Comparison of ENCODE assay signal across 18 mouse cellular contexts in the genomic region with DNA sequence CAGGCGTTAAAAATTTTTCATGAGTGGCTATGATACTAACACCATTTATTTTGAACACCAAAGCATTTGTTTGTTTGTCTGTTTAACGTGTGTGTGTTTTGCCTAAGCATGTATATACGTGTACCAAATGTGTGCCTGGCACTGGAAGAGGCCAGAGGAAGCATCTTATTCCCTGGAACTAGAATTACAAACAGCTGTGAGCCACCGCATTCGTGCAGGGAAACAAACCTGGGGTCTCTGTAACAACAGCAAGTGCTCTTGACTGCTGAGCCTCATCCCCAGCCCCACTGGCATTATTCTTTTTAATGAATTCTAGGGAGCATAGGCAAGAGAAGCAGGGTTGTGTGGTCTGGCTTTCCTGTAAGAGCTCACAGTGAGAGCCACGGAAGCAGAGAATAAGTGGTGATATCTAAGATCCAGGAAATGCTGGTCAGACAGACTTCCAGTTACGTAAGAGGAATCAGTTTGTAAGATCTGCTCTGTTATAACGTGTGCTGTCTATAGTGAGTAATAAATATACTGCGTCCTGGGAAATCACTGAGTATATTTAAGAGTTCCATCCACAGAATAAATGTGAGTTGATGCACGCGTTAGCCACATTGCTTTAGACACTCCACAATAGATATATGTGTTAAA.
DNase-seq lines count a peak whose midpoint lies in the region; ATAC-seq lines count a peak whose summit lies in the region.
"Had no signal": no experiment of that assay in that cellular context is flagged by ENCODE, and none has a peak within 500 bp of the region (broad histone marks: within the 10 kb centered on the region; RNA-seq: fewer than 3 reads in every experiment).

No protein-coding gene starts in this region.

- H3K9me3 ChIP-seq in heart, embryonic 15.5 days (replicated peaks) = no peaks in the 10 kb centered on the region
- H3K9me3 ChIP-seq in neural tube, embryonic 13.5 days = no peaks in the 10 kb centered on the region
- H3K9me3 ChIP-seq in neural tube, embryonic 15.5 days (replicated peaks) = no peaks in the 10 kb centered on the region
- H3K9me3 ChIP-seq in liver, embryonic 12.5 days (replicated peaks) = no peaks in the 10 kb centered on the region
- H3K9me3 ChIP-seq: forebrain, embryonic 13.5 days; stomach, embryonic 15.5 days had no signal

- no peaks in the 10 kb centered on the region for H3K27me3 ChIP-seq in heart, embryonic 15.5 days
- no peaks in the 10 kb centered on the region for H3K27me3 ChIP-seq in neural tube, embryonic 13.5 days
- no peaks in the 10 kb centered on the region for H3K27me3 ChIP-seq in neural tube, embryonic 15.5 days (replicated peaks)
- no peaks in the 10 kb centered on the region for H3K27me3 ChIP-seq in liver, embryonic 12.5 days (replicated peaks)
- H3K27me3 ChIP-seq: CH12.LX; forebrain, embryonic 13.5 days; Patski; stomach, embryonic 15.5 days had no signal

- H3K4me2 ChIP-seq in heart, embryonic 15.5 days = no peak overlapping the region
- H3K4me2 ChIP-seq in neural tube, embryonic 13.5 days = no peak overlapping the region
- no peak overlapping the region for H3K4me2 ChIP-seq in neural tube, embryonic 15.5 days
- H3K4me2 ChIP-seq in liver, embryonic 12.5 days = peak overlapping the region; percentile 51
- H3K4me2 ChIP-seq: forebrain, embryonic 13.5 days; stomach, embryonic 15.5 days had no signal

- H3K4me1 ChIP-seq in heart, embryonic 15.5 days (replicated peaks) = peaks cover 20% of the 10 kb centered on the region
- H3K4me1 ChIP-seq in neural tube, embryonic 13.5 days (replicated peaks) = peaks cover 20% of the 10 kb centered on the region
- peaks cover 16% of the 10 kb centered on the region for H3K4me1 ChIP-seq in neural tube, embryonic 15.5 days
- peaks cover 92% of the 10 kb centered on the region for H3K4me1 ChIP-seq in liver, embryonic 12.5 days
- H3K4me1 ChIP-seq: stomach, embryonic 15.5 days had no signal

- peak overlapping the region; percentile 33; the same call in 1 of the 2 replicates for H3K27ac ChIP-seq in heart, embryonic 15.5 days
- H3K27ac ChIP-seq in neural tube, embryonic 13.5 days (replicated peaks) = peak overlapping the region; percentile 49
- no peak overlapping the region for H3K27ac ChIP-seq in neural tube, embryonic 15.5 days (replicated peaks)
- H3K27ac ChIP-seq in liver, embryonic 12.5 days = peak overlapping the region; percentile 84
- H3K27ac ChIP-seq: forebrain, embryonic 13.5 days; layer of hippocampus, adult 2 months; stomach, embryonic 15.5 days had no signal

- no peak for DNase-seq in heart, postnatal 4 days
- no peak for DNase-seq in spleen, postnatal 36 days (ENCODE audit: low spot score in 2 of 2)
- DNase-seq: cerebellum, adult 9-11 months; gastrocnemius, postnatal 10 days; heart, postnatal 36 days; kidney, adult 2 months; lung, adult 18-20 months; thymus, postnatal 36 days had no signal

- no peaks in the 10 kb centered on the region for H3K36me3 ChIP-seq in heart, embryonic 15.5 days
- no peaks in the 10 kb centered on the region for H3K36me3 ChIP-seq in neural tube, embryonic 13.5 days
- H3K36me3 ChIP-seq in neural tube, embryonic 15.5 days = no peaks in the 10 kb centered on the region
- no peaks in the 10 kb centered on the region for H3K36me3 ChIP-seq in liver, embryonic 12.5 days
- H3K36me3 ChIP-seq: stomach, embryonic 15.5 days had no signal

- H3K9ac ChIP-seq in heart, embryonic 15.5 days = no peak overlapping the region
- no peak overlapping the region for H3K9ac ChIP-seq in neural tube, embryonic 13.5 days
- no peak overlapping the region for H3K9ac ChIP-seq in neural tube, embryonic 15.5 days (replicated peaks)
- peak overlapping the region; percentile 56 for H3K9ac ChIP-seq in liver, embryonic 12.5 days
- H3K9ac ChIP-seq: forebrain, embryonic 13.5 days; stomach, embryonic 15.5 days had no signal

- H3K4me3 ChIP-seq in heart, embryonic 15.5 days = no peak overlapping the region
- no peak overlapping the region for H3K4me3 ChIP-seq in neural tube, embryonic 13.5 days
- H3K4me3 ChIP-seq in neural tube, embryonic 15.5 days (replicated peaks) = no peak overlapping the region
- no peak overlapping the region for H3K4me3 ChIP-seq in liver, embryonic 12.5 days
- H3K4me3 ChIP-seq: forebrain, embryonic 13.5 days; layer of hippocampus, adult 2 months; stomach, embryonic 15.5 days had no signal

- no peak for ATAC-seq in heart, embryonic 15.5 days (replicated peaks; ENCODE audit: insufficient number of reproducible peaks, insufficient read depth, low FRiP score, low read depth)
- ATAC-seq in neural tube, embryonic 13.5 days (ENCODE audit: low read depth) = no peak
- no peak for ATAC-seq in neural tube, embryonic 15.5 days (ENCODE audit: low FRiP score)
- no peak for ATAC-seq in liver, embryonic 12.5 days
- no peak for ATAC-seq in monocyte, adult 5-6 weeks (replicated peaks; ENCODE audit: insufficient number of reproducible peaks, low FRiP score, low TSS enrichment, poor library complexity, severe bottlenecking)
- ATAC-seq: forebrain, embryonic 13.5 days; Patski had no signal

- WGBS in heart, embryonic 15.5 days = 53% methylated on average over 11 of the region's 11 CpGs
- WGBS in neural tube, embryonic 13.5 days = 63% methylated on average over 11 of the region's 11 CpGs
- WGBS in neural tube, embryonic 15.5 days = 46% methylated on average over 11 of the region's 11 CpGs
- 21% methylated on average over 11 of the region's 11 CpGs for WGBS in liver, embryonic 12.5 days (ENCODE audit: insufficient replicate concordance)
